Mouse (Mus musculus) layer of hippocampus, adult 11-12 months (tissue): ENCODE measurements around the gene Speer4f2.
"Not testable (repeated sequence)": the region's sequence is repeated elsewhere in the genome, so short reads cannot be mapped to it uniquely, and the experiment has no call there.

Experiments
- DNase-seq: peaks from one replicate; pipeline ENCODE4 v3.0.0; 2022; ENCODE audit warnings: low spot score

The Speer4f2 gene

DNA sequence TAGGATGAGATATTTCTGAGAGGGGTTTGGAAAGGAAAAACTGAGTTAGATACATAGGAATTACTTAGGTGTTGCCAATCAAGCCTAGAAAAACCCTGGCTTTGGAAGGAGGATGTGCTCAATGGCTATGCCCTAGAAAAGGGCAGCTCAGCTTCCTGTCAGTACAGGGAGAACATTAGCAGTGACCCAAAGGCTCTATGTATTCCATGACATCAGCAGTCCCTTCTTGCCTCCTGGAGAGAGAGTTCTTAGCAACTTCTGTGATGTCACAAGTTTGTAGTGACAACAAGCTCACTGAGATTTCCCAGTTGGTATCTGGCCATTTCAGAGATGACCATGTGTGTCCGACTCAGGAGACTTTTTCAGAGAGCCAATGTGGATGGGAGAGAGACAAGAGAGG lies at the start of gene Speer4f2:
Speer4f2 (plus strand) TSS at position 301 of the 400 bp plus-strand sequence.
- not testable (repeated sequence) for DNase-seq

DNA sequence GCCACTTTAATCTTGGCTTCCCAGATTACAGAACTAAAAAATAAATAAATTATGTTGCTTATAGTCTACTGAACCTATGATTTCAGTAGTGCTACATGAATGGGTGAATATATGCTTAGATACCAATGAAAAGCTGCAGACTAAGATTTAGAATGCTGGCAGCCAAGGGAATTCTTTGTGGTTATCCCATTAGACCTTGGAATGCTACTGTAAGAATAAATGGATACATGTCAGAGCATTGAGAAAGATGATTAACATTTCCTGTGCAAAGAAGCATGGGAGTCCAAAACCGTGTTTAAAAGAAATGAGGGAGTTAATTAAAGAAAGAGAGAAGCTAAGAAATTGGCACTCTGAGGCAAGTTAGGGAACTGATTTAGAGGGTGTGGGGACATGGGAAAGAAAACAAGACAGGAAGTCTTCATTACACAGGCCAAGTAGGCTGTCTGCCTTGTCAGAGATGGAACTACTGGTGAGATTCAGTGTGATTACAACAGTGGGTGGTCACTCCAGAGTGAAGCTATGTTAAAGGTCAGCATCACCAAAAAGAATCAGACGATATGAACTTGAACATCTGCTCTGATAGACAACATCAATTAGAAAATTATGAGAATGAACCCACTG lies 43.9 kb upstream of the Speer4f2 start:
- no peak for DNase-seq

DNA sequence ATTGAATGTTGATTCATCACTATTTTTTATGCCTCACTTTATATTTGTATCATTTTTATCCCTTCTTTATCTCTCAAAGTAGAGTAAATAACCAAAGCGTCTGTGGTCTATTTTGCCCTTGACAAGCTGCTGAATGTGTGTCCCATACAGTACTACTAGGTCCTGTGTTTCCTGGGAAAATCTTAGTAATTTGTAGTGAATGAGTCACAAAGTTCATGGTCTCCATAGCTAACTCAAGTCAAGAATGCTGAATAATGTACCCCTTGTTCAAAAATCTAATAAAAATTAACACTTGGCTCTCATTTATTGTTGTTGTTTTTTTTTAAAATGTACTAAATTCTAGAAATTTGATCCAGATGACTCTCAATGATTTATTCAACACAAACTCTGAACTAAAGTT lies 38.1 kb upstream of the Speer4f2 start:
- DNase-seq, result no peak

DNA sequence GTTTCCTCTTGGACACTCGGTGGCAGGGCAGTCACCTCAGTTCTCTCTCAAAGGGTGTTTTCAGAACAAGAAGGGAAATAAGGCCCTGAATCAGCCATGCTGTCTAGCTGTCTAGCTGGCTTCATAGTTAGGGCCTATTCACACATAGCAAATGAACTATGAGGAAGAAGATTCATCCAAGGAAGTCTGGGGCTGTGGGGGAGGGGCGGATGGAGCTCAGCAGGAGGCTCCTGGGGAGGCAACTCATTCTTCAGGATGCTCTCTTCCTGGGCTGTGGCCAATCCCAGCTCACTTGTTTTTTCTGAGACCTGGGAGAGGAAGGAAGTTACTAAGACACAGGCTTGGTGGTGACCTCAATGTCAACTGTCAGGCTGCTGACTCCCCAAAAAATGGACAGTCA lies 27.2 kb upstream of the Speer4f2 start:
- not testable (repeated sequence) for DNase-seq

DNA sequence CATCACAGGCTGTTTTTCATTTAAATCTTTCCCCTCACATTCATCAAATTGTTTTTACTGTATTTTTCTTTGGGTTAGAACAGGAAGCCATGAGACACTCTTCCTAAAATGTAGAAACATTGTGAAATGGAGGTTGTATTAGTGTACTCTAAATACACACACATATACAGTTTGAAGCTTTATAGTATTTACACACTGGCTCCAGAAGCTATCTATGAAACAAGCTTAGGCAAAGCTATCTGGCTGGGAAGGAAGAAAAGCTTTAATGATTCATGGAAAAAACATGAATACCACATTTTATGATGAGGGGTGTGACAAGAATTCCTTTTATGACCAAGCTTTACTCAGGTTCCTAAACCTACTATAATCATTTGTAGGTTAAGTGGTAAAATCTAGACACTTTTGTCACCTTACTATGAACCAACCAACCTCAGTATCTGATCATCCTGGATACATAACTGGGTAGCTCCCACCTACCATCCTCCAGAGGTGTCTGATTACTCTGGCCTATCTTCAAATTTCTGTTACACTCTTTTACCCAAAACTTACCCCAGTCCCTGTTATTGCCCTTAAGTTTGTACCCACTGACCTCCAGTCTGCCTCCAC lies 13.5 kb upstream of the Speer4f2 start:
- DNase-seq, result no peak

DNA sequence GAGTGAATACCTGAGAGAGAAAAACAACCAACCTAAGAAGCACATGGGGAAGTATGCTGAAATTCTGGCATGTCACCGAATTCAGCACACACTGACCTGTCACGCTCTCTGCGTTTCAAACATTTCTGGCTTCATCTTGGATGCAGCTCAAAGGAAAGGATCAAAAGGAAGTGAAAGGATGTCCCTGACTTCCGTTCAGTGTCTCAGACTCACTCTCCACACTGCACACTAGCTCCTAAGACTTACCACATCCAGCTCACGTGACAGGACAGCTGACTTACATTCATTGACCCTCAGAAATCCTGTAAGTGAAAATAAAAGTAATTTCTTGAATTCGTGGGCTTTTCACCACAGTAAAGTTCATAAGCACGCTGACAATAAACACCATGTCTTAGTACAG lies 16.9 kb downstream of the Speer4f2 start:
- no peak for DNase-seq

DNA sequence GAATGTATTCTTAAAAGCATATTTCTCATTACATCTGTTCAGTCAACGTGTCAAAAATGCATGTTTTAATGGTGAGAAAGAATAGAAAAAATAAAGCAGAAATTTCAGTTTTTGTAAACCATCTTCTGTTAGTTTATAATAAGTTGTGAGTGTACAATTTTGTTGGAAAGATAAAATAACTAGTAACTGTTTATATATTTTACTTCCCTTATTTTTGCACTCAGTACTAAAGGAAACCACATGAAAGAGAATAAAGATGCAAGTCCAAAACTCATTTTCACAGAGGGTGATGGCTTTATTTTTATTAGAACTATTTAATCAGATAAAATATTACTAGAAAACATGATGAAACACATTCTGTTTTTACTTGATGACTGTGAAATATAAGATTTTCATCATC lies 18.2 kb downstream of the Speer4f2 start:
- DNase-seq, result no peak

DNA sequence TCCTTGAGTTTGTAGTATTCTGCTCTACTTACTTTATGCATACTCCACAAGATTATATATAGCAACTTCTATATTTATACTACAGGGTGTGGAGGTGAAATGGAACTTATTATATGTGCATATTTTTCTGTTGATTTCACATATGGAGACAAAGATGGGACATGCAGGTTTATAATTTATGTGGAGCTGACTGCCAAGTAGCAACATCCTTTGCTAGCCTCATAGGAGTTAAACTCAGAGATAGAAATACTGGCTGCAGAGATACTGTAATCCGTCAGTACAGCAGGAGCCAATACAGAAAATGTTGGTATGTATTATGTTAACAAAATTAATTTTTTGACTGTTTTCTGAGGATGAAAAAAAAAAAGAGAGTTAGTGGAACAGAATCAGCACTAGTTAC lies 27.6 kb downstream of the Speer4f2 start:
- no peak for DNase-seq

DNA sequence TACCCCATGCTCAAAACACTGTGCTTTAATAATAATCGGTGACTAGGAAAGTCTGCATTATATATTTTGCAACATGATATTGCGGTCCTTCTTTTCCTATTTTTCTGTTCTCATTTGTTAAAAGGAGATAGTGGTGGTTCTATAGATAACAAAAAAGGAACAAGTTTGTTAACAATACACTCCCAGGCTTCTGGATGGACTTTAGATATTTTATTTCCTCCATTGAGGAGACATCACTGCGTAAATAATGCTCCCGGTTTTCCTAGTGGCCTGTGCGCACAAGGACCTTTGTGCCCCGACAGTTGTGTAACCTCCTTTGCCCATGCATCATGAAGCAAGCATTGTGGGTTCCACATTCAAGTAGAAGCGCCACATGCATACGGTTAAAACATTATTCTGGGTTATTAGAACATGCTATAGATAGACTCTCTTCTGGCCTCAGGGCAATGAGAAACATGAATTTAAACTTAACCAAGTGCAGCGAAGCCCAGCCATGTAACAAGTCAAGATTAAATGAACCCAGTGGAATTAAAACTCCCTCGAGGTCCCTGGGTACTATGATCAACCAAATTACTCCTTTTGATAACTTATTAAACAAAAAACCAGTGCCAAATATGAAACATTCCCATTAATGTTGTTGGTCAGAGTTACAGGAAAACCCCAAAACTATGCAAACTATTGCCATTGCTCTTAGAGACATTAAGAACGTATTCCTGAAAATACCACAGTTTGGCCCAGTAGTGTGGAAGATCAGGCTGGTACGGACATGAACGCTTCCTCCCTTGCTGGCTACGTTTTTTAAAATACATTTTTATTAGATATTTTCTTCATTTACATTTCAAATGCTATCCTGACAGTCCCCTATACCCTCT lies 28.5 kb downstream of the Speer4f2 start:
- DNase-seq, result no peak

DNA sequence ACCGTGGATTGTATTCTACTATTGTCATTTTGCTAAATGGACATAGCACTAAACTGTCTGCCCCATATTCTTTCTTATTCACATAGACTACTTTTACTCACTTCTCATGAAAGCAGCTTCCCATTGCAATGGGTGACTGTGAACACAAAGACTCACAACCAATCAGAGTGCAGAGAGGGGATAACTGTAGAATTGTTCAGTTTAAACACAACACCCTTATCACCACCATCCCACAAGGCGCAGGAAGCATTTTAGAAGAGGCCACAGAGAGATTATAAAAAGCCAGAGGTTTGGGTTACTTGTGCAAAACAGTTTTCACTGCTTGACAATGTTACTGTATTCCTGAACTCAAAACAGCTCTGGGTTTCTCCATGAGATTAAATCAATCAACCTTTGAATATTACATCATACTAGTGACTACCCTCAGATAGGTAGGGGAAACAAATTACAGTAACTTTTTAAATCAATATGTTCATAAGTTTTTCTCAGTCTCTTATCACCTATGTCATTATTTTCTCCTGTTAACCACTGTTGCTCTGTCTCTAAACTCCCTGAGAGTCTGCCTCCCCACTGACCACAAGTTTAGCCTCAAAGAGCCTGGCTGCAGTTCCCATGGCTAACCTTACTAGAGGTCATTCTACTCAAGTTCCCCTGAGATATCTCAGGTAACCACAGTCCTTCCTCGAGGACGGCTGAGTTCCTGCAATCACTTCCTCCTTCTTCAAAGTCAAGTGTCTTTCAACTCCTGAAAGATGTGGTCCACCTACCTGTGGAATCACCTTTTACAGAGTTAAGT lies 29.5 kb downstream of the Speer4f2 start:
- no peak for DNase-seq

DNA sequence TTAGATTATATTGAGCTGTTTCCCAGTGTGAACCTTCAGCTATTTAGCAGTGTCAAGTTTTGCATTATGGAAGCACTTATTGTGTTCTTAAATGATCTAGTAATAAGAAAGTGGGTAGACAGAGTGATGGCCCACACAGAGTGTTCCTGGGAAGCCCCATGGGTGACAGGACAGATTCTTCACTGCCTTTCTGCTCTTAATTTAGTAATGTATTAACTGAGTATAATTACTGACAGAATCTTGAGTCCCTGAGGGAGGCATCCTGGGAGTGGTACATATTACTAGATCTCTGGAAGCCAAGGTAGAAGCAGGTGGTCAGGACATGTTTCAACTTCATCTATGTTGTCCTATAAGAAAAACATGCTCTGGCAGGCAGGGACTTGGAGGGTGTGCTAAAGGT lies 30.6 kb downstream of the Speer4f2 start:
- DNase-seq, result no peak

DNA sequence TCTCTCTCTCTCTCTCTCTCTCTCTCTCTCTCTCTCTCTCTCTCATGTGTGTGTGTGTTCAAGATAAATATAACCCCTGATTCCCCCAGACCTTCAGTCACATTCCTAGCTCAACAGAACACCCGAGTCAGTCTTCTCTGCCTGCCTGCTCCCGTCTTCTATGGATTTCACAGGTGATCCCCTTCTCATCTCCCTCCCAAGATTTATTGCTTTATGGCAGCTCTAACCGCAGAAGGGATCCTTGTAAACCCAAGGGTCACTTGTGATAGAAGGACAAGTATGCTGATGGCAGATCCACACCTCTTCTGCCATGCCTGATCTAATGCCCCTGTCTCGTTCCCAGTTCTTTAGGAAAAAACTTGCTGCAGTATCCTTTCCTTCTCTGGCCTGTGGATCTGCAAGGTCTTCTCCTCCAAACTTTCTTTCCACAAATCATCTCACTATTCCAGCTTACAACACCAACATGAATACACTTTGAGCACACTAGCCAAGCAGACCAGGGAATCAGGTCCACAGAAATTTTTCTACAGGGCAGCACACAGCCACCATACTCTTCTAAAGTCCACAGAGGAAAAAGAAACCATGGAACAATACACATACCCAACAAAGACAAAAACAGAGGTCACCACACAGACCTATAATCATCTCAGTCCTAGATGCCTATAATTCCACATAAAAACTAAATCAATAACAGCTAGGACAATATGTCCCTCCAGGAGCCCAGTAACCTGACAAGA lies 36.1 kb downstream of the Speer4f2 start:
- DNase-seq, result no peak

DNA sequence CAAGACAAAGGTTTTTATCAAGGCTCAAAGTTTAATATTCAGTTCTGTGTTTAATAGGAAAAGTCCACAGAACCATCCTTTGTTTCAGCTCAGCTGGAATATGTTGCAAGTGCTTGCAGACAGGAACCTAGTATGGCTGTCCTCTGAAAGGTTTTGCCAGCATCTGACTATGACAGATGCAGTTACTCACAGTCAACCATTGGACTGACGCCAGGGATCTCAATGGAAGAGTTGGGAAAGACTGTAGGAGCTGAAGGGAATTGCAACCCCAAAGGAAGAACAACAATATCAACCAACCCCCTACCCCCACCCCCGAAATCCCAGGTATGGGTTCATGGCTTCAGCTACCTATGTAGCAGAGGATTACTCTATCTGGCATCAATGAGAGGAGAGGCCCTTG lies 44.2 kb downstream of the Speer4f2 start:
- no peak for DNase-seq

DNA sequence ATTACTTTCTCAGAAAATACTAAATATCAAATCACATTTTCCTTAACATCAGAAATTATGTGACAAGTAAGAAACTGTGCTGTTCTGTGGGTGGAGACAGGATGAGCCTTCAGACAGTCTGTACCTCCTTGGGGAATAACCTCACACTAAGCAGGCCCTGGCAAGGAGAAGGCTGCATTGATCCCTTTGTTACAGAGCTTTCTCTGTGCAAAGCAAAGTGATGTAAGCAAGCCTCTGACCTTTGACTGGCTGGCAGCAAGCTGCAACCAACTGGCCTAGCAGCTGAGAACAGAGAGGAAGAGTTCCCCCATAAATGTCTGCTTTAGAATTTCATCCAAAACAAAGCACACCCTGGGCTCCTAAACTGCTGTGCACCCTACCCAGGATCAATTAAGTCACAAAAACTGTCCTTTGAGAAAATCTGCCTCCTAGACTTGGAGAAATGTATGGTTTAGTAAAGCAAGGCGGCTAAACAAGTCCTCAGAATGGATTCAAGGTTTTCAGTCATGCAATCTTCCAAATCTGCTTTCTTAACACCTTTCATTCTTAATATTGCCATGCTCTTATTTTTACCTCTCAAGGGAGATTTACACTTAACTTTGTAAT lies 46.3 kb downstream of the Speer4f2 start:
- DNase-seq, result no peak

DNA sequence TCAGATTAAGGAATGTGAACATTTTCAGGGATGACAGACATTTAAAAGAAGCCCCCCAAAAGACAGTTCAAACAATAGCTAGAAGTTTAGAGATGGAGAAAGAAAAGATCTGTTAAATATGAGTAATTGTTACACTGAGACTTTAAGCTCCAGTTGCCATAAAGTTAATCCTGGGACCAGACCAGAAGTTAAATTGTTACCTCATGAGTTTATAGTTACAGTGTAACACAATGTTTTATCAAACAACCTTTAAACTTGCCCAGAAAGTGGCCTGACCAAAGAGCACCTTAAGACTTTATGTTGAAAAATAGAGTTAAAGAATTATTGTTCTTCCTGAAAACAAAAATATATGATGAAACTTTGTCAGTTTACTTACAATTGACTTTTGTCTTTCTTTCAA lies 46.9 kb downstream of the Speer4f2 start:
- DNase-seq, result no peak

DNA sequence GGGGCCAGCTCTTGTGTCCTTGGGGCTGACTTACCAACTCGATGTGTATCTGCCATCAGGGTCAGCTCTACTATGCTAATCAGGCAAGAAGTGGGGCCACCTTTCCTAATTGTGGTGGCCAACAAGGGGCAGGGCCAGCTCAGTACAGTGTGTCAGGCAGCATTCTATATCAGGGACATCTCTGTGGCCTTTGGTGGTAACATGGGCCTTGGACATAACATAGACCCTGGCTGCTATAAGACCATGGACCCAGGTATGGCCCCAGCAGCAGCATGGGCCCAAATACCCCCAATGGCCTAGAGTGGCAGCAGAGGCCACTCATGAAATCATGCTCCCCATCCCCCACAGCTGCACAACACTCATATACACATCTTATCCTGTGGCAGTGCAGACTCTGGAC lies 49.2 kb downstream of the Speer4f2 start:
- DNase-seq, result no peak

DNA sequence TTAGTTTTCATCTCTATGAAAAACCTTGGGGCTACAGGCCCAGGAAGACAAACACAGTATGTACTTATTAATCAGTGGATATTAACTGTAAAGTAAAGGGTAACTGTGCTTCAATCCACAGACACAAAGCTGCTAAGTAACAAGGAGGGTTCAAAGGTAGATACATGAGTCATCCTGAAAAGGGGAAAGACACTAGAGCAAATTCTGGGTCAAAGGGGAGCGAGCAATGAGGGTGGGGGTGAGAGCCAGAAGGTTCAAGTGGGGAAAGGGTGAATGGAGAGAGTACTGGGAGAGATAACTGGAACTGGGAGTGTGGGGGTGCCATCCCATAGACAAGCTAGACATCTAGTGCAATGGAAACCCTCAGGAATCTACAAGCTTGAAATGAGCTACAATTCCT lies 54.0 kb downstream of the Speer4f2 start:
- DNase-seq, result no peak
